9 mouse cellular contexts compared by ENCODE assay signal in genomic region chr13:96593621-96594020, GRCm38 (mm10). TPM values are rescaled to one million over a fixed set of nuclear protein-coding genes. Genes with fewer than 3 reads are reported as not detected.
DNase-seq lines count a peak whose midpoint lies in the region; ATAC-seq and TF ChIP-seq lines count a peak whose summit lies in the region.
"Had no signal": no experiment of that assay in that cellular context is flagged by ENCODE, and none has a peak within 500 bp of the region (broad histone marks: within the 10 kb centered on the region; RNA-seq: fewer than 3 reads in every experiment).

No protein-coding gene starts in this region.

- no peaks in the 10 kb centered on the region for H3K36me3 ChIP-seq in forebrain, embryonic 15.5 days
- H3K36me3 ChIP-seq in forebrain, embryonic 10.5 days (replicated peaks): peaks cover under 1% of the 10 kb centered on the region; the same call in 1 of the 2 replicates

- no peaks in the 10 kb centered on the region for H3K4me1 ChIP-seq in forebrain, embryonic 15.5 days
- H3K4me1 ChIP-seq in forebrain, embryonic 10.5 days: peaks cover under 1% of the 10 kb centered on the region
- peaks cover 4% of the 10 kb centered on the region for H3K4me1 ChIP-seq in lung, adult 2 months (ENCODE audit: control insufficient read depth, insufficient read depth, low read length)

- WGBS in forebrain, embryonic 15.5 days: 4% methylated on average over 1 of the region's 1 CpGs
- 10% methylated on average over 1 of the region's 1 CpGs for WGBS in forebrain, embryonic 10.5 days
- 2% methylated on average over 1 of the region's 1 CpGs for WGBS in lung, adult 2 months

- 0 out of 2 replicates have a peak, but pooled peaks have one; percentile 32 for ATAC-seq in forebrain, embryonic 15.5 days (replicated peaks)

- H3K9ac ChIP-seq in forebrain, embryonic 15.5 days (replicated peaks): no peak overlapping the region
- H3K9ac ChIP-seq: liver, embryonic 15.5 days had no signal

- no peak overlapping the region for H3K4me2 ChIP-seq in forebrain, embryonic 15.5 days (replicated peaks)
- H3K4me2 ChIP-seq: liver, embryonic 15.5 days had no signal

- no peak overlapping the region for H3K27ac ChIP-seq in forebrain, embryonic 15.5 days (replicated peaks)
- no peak overlapping the region for H3K27ac ChIP-seq in forebrain, embryonic 10.5 days
- H3K27ac ChIP-seq: liver, embryonic 15.5 days had no signal

- no peak for DNase-seq in forebrain, embryonic 10.5 days (ENCODE audit: extremely low spot score, low spot score)
- no peak for DNase-seq in lung, adult 2 months
- DNase-seq in lung, adult 18-20 months: no peak
- DNase-seq in embryo, embryonic 10 days (ENCODE audit: low spot score): peak; percentile 73
- peak; percentile 61 for DNase-seq in naive thymus-derived CD4-positive, alpha-beta T cell, adult 2 months (ENCODE audit: low read depth)
- DNase-seq in urinary bladder, adult 2 months (ENCODE audit: low spot score): no peak
- DNase-seq in left cerebral cortex, adult 8-10 months (ENCODE audit: low spot score in 2 of 2): no peak

- TF ChIP-seq CTCF in lung, adult 2 months (IDR thresholded peaks at IDR 0.05; ENCODE audit: insufficient read depth, low read length): peak; percentile 37; the same call in 1 of the 2 replicates

- no peaks in the 10 kb centered on the region for H3K9me3 ChIP-seq in forebrain, embryonic 15.5 days
- no peaks in the 10 kb centered on the region for H3K9me3 ChIP-seq in forebrain, embryonic 10.5 days
- H3K9me3 ChIP-seq: liver, embryonic 15.5 days had no signal

- no peak overlapping the region for H3K4me3 ChIP-seq in forebrain, embryonic 15.5 days
- H3K4me3 ChIP-seq in forebrain, embryonic 10.5 days: no peak overlapping the region
- H3K4me3 ChIP-seq in lung, adult 2 months (replicated peaks; ENCODE audit: extremely low read depth, low read depth, low read length): no peak overlapping the region
- H3K4me3 ChIP-seq: liver, embryonic 15.5 days had no signal

- TF ChIP-seq POLR2A in lung, adult 2 months (IDR thresholded peaks at IDR 0.05; ENCODE audit: borderline replicate concordance, extremely low read depth, low read depth, low read length): no peak

- H3K27me3 ChIP-seq in forebrain, embryonic 15.5 days: no peaks in the 10 kb centered on the region
- no peaks in the 10 kb centered on the region for H3K27me3 ChIP-seq in forebrain, embryonic 10.5 days (ENCODE audit: poor library complexity, severe bottlenecking)
- H3K27me3 ChIP-seq: liver, embryonic 15.5 days had no signal

RNA-seq across cellular contexts. Expression of gene Col4a3bp, which starts 51.2 kb away (rescaled TPM):
- polyA plus RNA-seq in forebrain, embryonic 15.5 days (2015; fragmentation: Nextera tagmentation; extraction: Ambion mirVana): 7.3 and 7.6 TPM in 2 replicates
- 5.8 and 6.4 TPM in 2 replicates for polyA plus RNA-seq in forebrain, embryonic 10.5 days (2016; fragmentation: Nextera tagmentation; extraction: Ambion mirVana)
- polyA plus RNA-seq in lung, adult 2 months (2012; rRNA removed): 15.2 and 21.4 TPM in 2 replicates
- 42.6 and 54.3 TPM in 2 replicates for polyA plus RNA-seq in urinary bladder, adult 2 months (2012; rRNA removed)
- total RNA-seq in left cerebral cortex, adult 8-10 months (2022): 10 to 100 TPM; 65.8 to 84.1 (median 71.5) TPM

RNA-seq across cellular contexts. Expression of gene Polk, which starts 51.2 kb away (rescaled TPM):
- 5.5 and 6.3 TPM in 2 replicates for polyA plus RNA-seq in forebrain, embryonic 15.5 days (2015; fragmentation: Nextera tagmentation; extraction: Ambion mirVana)
- 9.0 and 9.3 TPM in 2 replicates for polyA plus RNA-seq in forebrain, embryonic 10.5 days (2016; fragmentation: Nextera tagmentation; extraction: Ambion mirVana)
- polyA plus RNA-seq in lung, adult 2 months (2012; rRNA removed): 1.7 and 3.6 TPM in 2 replicates
- 11.8 and 12.5 TPM in 2 replicates for polyA plus RNA-seq in urinary bladder, adult 2 months (2012; rRNA removed)
- 10 to 100 TPM; 12.8 to 15.2 (median 14.3) TPM for total RNA-seq in left cerebral cortex, adult 8-10 months (2022)

Comparison
In these comparisons a context has a peak if more than half of its experiments do, and no peak if none do; other contexts are left out.
1. DNase-seq: peak in embryo, embryonic 10 days (single experiment) and naive thymus-derived CD4-positive, alpha-beta T cell, adult 2 months (single experiment); none in forebrain, embryonic 10.5 days (single experiment), lung, adult 2 months (single experiment), lung, adult 18-20 months (0 of 2), urinary bladder, adult 2 months (single experiment) and left cerebral cortex, adult 8-10 months (0 of 2).